8 mouse cellular contexts compared by ENCODE assay signal in genomic region chr5:122219655-122220629, GRCm38 (mm10). TPM values are rescaled to one million over a fixed set of nuclear protein-coding genes. Genes with fewer than 3 reads are reported as not detected.
DNase-seq lines count a peak whose midpoint lies in the region.

No protein-coding gene starts in this region.

- peak; percentile 18 for DNase-seq in urinary bladder, postnatal 14 days (ENCODE audit: low spot score)
- DNase-seq in urinary bladder, postnatal 10 days (ENCODE audit: low spot score), result no peak
- peak; percentile 54 to 69 for DNase-seq in kidney, adult 8-10 months
- peak; percentile 86 for DNase-seq in naive thymus-derived CD4-positive, alpha-beta T cell, adult 2 months (ENCODE audit: low read depth)
- no peak for DNase-seq in frontal cortex, postnatal 25 days (ENCODE audit: low spot score in 2 of 2)
- no peak for DNase-seq in cerebellum, postnatal 4 days (ENCODE audit: low spot score in 2 of 2)
- DNase-seq in cerebellum, adult 9-11 months, result no peak
- DNase-seq in layer of hippocampus, postnatal 14 days (ENCODE audit: low spot score in 2 of 2), result no peak

RNA-seq across cellular contexts. Expression of gene Hvcn1, which starts 13.3 kb away (rescaled TPM):
- 1 to 10 TPM; 3.4 to 5.0 TPM for total RNA-seq in layer of hippocampus, postnatal 14 days (2021)

RNA-seq across cellular contexts. Expression of gene Tctn1, which starts 44.3 kb away (rescaled TPM):
- 10 to 100 TPM; 12.7 to 13.6 TPM for total RNA-seq in layer of hippocampus, postnatal 14 days (2021)

Comparison
In these comparisons a context has a peak if more than half of its experiments do, and no peak if none do; other contexts are left out.
1. DNase-seq: peak in urinary bladder, postnatal 14 days (single experiment), kidney, adult 8-10 months (2 of 2) and naive thymus-derived CD4-positive, alpha-beta T cell, adult 2 months (single experiment); none in urinary bladder, postnatal 10 days (single experiment), frontal cortex, postnatal 25 days (0 of 2), cerebellum, postnatal 4 days (0 of 2), cerebellum, adult 9-11 months (single experiment) and layer of hippocampus, postnatal 14 days (0 of 2).